Mouse (Mus musculus) bone marrow macrophage, adult 2 months (primary cell): Measurements from ENCODE around the gene Gpr143.

Experiments
- CTCF ChIP-seq: IDR thresholded peaks from 2 replicates; pipeline ENCODE4 v1.5.1; 2012; ENCODE audit warnings: low read depth, mild to moderate bottlenecking, low read length, moderate library complexity
- POLR2A ChIP-seq: IDR thresholded peaks from 2 replicates; pipeline ENCODE4 v1.6.1; 2012; ENCODE audit warnings: mild to moderate bottlenecking, low read depth, low read length, borderline replicate concordance

GRCm38 (mm10) chrX:152738191-152738590, 43.5 kb upstream of the Gpr143 start:
- TF ChIP-seq POLR2A (no peak), CTCF (no peak)
